In the genomic region with DNA sequence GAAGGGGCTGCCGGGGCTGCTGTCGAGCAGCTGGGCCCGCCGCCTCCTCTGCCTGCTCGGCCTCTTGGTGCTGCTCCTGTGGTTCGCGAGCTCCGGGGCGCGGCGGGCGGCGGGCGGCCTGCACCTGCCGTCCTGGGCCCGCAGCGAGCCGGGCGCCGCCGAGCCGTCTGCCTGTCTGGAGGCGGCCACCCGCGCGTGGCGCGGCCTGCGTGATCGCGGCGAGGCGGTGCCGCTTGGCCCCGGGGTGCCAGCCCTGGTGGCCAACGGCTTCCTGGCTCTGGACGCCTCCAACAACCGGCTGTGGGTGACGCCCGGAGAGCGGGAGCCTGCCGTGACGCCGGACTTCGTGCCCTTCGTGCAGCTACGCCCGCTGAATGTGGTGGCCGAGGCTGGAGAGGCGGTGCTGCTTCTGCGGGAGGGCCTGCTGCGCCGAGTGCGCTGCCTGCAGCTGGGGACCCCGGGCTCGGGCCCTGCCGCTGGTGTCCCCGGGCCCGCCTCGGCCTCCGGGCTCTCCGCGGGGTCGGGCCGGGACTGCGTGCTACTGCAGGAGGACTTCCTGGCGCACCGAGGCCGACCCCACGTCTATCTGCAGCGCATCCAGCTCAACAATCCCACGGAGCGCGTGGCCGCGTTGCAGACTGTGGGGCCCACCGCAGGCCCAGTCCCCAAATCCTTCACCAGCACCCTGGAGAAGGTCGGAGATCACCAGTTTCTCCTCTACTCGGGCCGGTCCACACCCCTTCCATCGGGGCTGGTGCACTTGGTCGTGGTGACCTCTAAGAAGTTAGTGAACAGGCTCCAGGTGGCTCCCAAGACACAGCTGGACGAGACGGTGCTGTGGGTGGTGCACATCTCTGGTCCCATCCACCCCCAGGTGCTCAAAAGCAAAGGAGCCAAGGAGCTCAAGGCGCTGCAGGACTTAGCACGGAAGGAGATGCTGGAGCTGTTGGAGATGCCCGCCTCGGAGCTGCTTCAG, we compare ENCODE assay signal across 8 mouse cellular contexts. TPM values are rescaled to one million over a fixed set of nuclear protein-coding genes. Genes with fewer than 3 reads are reported as not detected.
DNase-seq lines count a peak whose midpoint lies in the region; ATAC-seq and TF ChIP-seq lines count a peak whose summit lies in the region.

No protein-coding gene starts in this region.

- peak; percentile 67 for ATAC-seq in intestine, embryonic 14.5 days (replicated peaks; ENCODE audit: low FRiP score, low TSS enrichment, low read depth)
- peak; percentile 59 for ATAC-seq in lung, postnatal 0 days

- H3K4me1 ChIP-seq in ES-Bruce4 (ENCODE audit: control insufficient read depth, insufficient read depth, low read length), result peaks cover 6% of the 10 kb centered on the region
- H3K4me1 ChIP-seq in embryonic fibroblast, embryonic 13.5 days (ENCODE audit: control insufficient read depth, insufficient read depth, low read length), result peaks cover 11% of the 10 kb centered on the region; the same call in 1 of the 2 replicates
- peaks cover 26% of the 10 kb centered on the region for H3K4me1 ChIP-seq in intestine, embryonic 14.5 days (replicated peaks; ENCODE audit: control insufficient read depth, insufficient read depth, low read length)
- peaks cover 12% of the 10 kb centered on the region; the same call in 1 of the 2 replicates for H3K4me1 ChIP-seq in lung, postnatal 0 days (ENCODE audit: insufficient read depth, low read depth, low read length)
- H3K4me1 ChIP-seq in spleen, adult 2 months (ENCODE audit: control insufficient read depth, insufficient read depth, insufficient read length), result peaks cover 19% of the 10 kb centered on the region

- H3K36me3 ChIP-seq in ES-Bruce4 (ENCODE audit: control insufficient read depth, insufficient read depth, low read length, poor library complexity, severe bottlenecking), result no peaks in the 10 kb centered on the region; the same call in 1 of the 2 replicates
- H3K36me3 ChIP-seq in intestine, embryonic 14.5 days (ENCODE audit: control insufficient read depth, insufficient read depth, low read length), result peaks cover 30% of the 10 kb centered on the region
- peaks cover 26% of the 10 kb centered on the region for H3K36me3 ChIP-seq in lung, postnatal 0 days (ENCODE audit: insufficient read depth, low read length)
- peaks cover 13% of the 10 kb centered on the region for H3K36me3 ChIP-seq in spleen, adult 2 months (ENCODE audit: control insufficient read depth, insufficient read depth, low read length)

- no peaks in the 10 kb centered on the region for H3K9me3 ChIP-seq in ES-Bruce4 (replicated peaks; ENCODE audit: control insufficient read depth, insufficient read depth, low read length, poor library complexity, severe bottlenecking)
- H3K9me3 ChIP-seq in intestine, embryonic 14.5 days (ENCODE audit: control insufficient read depth, low read length), result no peaks in the 10 kb centered on the region
- H3K9me3 ChIP-seq in lung, postnatal 0 days (ENCODE audit: low read length), result no peaks in the 10 kb centered on the region

- intact Hi-C loops in gastrocnemius, adult 2 months (cut with DNase I), result no loop called here

- H3K27me3 ChIP-seq in ES-Bruce4 (ENCODE audit: control insufficient read depth, insufficient read depth, low read length, poor library complexity, severe bottlenecking), result no peaks in the 10 kb centered on the region
- no peaks in the 10 kb centered on the region for H3K27me3 ChIP-seq in intestine, embryonic 14.5 days (replicated peaks; ENCODE audit: control insufficient read depth, insufficient read depth, low read length)
- no peaks in the 10 kb centered on the region for H3K27me3 ChIP-seq in lung, postnatal 0 days (replicated peaks; ENCODE audit: insufficient read depth, low read length)
- H3K27me3 ChIP-seq in spleen, adult 2 months (ENCODE audit: control insufficient read depth, insufficient read depth, low read length), result no peaks in the 10 kb centered on the region

- H3K4me2 ChIP-seq in intestine, embryonic 14.5 days (ENCODE audit: low read length), result peak overlapping the region; percentile 76
- peak overlapping the region; percentile 98 for H3K4me2 ChIP-seq in lung, postnatal 0 days (replicated peaks; ENCODE audit: low read depth, low read length)

- DNase-seq in gastrocnemius, adult 2 months, result no peak
- DNase-seq in gastrocnemius, adult 8-10 months (ENCODE audit: low spot score in 2 of 2), result no peak
- DNase-seq in intestine, embryonic 14.5 days (ENCODE audit: low spot score), result peak; percentile 66
- DNase-seq in lung, postnatal 0 days (ENCODE audit: low spot score), result peak; percentile 23
- peak in 1 of 2 experiments; percentile 43 for DNase-seq in spleen, adult 2 months (ENCODE audit: low read depth in 1 of 2, low spot score in 2 of 2)
- DNase-seq in ovary, adult 18-20 months (ENCODE audit: low spot score), result no peak

- no peak for TF ChIP-seq POLR2A in ES-Bruce4 (IDR thresholded peaks at IDR 0.05; ENCODE audit: insufficient read depth, low read length)
- no peak for TF ChIP-seq POLR2A in embryonic fibroblast, embryonic 13.5 days (IDR thresholded peaks at IDR 0.05; ENCODE audit: low read depth, low read length)
- TF ChIP-seq POLR2A in spleen, adult 2 months (IDR thresholded peaks at IDR 0.05; ENCODE audit: low read depth, low read length), result no peak

- no peak for TF ChIP-seq CTCF in gastrocnemius, adult 2 months (IDR thresholded peaks at IDR 0.05)
- no peak for TF ChIP-seq CTCF in ES-Bruce4 (IDR thresholded peaks at IDR 0.05; ENCODE audit: low read depth, low read length)
- no peak for TF ChIP-seq CTCF in embryonic fibroblast, embryonic 13.5 days (IDR thresholded peaks at IDR 0.05; ENCODE audit: borderline replicate concordance, insufficient read depth, low read length)
- TF ChIP-seq CTCF in lung, postnatal 0 days (IDR thresholded peaks at IDR 0.05), result no peak
- no peak for TF ChIP-seq CTCF in spleen, adult 2 months (IDR thresholded peaks at IDR 0.05; ENCODE audit: extremely low read depth, insufficient read depth, insufficient read length, insufficient replicate concordance)

- H3K27ac ChIP-seq in gastrocnemius, adult 2 months, result peak overlapping the region; percentile 98
- no peak overlapping the region for H3K27ac ChIP-seq in ES-Bruce4 (ENCODE audit: insufficient read depth, low read length)
- H3K27ac ChIP-seq in embryonic fibroblast, embryonic 13.5 days (ENCODE audit: insufficient read depth, low read length), result no peak overlapping the region
- H3K27ac ChIP-seq in intestine, embryonic 14.5 days (ENCODE audit: low read depth), result peak overlapping the region; percentile 77; the same call in 1 of the 2 replicates
- H3K27ac ChIP-seq in lung, postnatal 0 days (ENCODE audit: low read length), result peak overlapping the region; percentile 85
- peak overlapping the region; percentile 70 for H3K27ac ChIP-seq in spleen, adult 2 months (ENCODE audit: insufficient read depth, low read length)

- peak overlapping the region; percentile 92 for H3K4me3 ChIP-seq in gastrocnemius, adult 2 months
- H3K4me3 ChIP-seq in ES-Bruce4 (ENCODE audit: low read depth, low read length), result peak overlapping the region; percentile 84
- peak overlapping the region; percentile 88 for H3K4me3 ChIP-seq in embryonic fibroblast, embryonic 13.5 days (ENCODE audit: insufficient read depth, low read length)
- peak overlapping the region; percentile 90 for H3K4me3 ChIP-seq in intestine, embryonic 14.5 days (ENCODE audit: low read depth, low read length)
- H3K4me3 ChIP-seq in lung, postnatal 0 days (ENCODE audit: low read depth, low read length), result peak overlapping the region; percentile 91
- peak overlapping the region; percentile 86 for H3K4me3 ChIP-seq in spleen, adult 2 months (ENCODE audit: extremely low read depth, insufficient read depth, insufficient read length)

- WGBS in intestine, embryonic 14.5 days, result 5% methylated on average over 79 of the region's 88 CpGs
- WGBS in lung, postnatal 0 days, result 5% methylated on average over 71 of the region's 88 CpGs
- 6% methylated on average over 78 of the region's 88 CpGs for WGBS in spleen, adult 2 months

- TF ChIP-seq EP300 in ES-Bruce4 (IDR thresholded peaks at IDR 0.05; ENCODE audit: insufficient read depth, low read depth, low read length), result no peak
- no peak for TF ChIP-seq EP300 in lung, postnatal 0 days (IDR thresholded peaks at IDR 0.05)

- peak overlapping the region; percentile 60 for H3K9ac ChIP-seq in ES-Bruce4 (ENCODE audit: low read depth, poor library complexity, severe bottlenecking)
- H3K9ac ChIP-seq in intestine, embryonic 14.5 days (ENCODE audit: low read length), result peak overlapping the region; percentile 74
- H3K9ac ChIP-seq in lung, postnatal 0 days (replicated peaks; ENCODE audit: low read depth), result peak overlapping the region; percentile 63

RNA-seq across cellular contexts. Expression of a gene that starts 0.6 kb away (rescaled TPM):
- total RNA-seq in gastrocnemius, adult 2 months (2021), result 10 to 100 TPM; 17.0 to 21.5 TPM
- 10 to 100 TPM; 19.8 to 21.4 (median 20.5) TPM for total RNA-seq in gastrocnemius, adult 8-10 months (2022)
- polyA plus RNA-seq in ES-Bruce4 (2011; ENCODE audit: insufficient read depth, insufficient read length, low read depth, missing spikeins), result 23.1 and 23.3 TPM in 2 replicates
- polyA plus RNA-seq in embryonic fibroblast, embryonic 13.5 days (2011; ENCODE audit: insufficient read length, low read depth, missing spikeins), result 33.0 and 36.8 TPM in 2 replicates
- 19.9 and 21.3 TPM in 2 replicates for polyA plus RNA-seq in intestine, embryonic 14.5 days (2014; fragmentation: Nextera tagmentation; extraction: Ambion mirVana)
- polyA plus RNA-seq in lung, postnatal 0 days (2015; fragmentation: Nextera tagmentation; extraction: Ambion mirVana), result 16.4 and 16.5 TPM in 2 replicates
- 80.5 and 111 TPM in 2 replicates for polyA plus RNA-seq in spleen, adult 2 months (2012; rRNA removed)

RNA-seq across cellular contexts. Expression of a gene that starts 4.8 kb away (rescaled TPM):
- total RNA-seq in gastrocnemius, adult 2 months (2021), result 10 to 100 TPM; 17.1 to 25.9 TPM
- 10 to 100 TPM; 14.7 to 17.0 (median 15.5) TPM for total RNA-seq in gastrocnemius, adult 8-10 months (2022)
- 21.7 and 26.3 TPM in 2 replicates for polyA plus RNA-seq in ES-Bruce4 (2011; ENCODE audit: insufficient read depth, insufficient read length, low read depth, missing spikeins)
- 53.3 and 64.4 TPM in 2 replicates for polyA plus RNA-seq in embryonic fibroblast, embryonic 13.5 days (2011; ENCODE audit: insufficient read length, low read depth, missing spikeins)
- polyA plus RNA-seq in intestine, embryonic 14.5 days (2014; fragmentation: Nextera tagmentation; extraction: Ambion mirVana), result 40.9 and 44.1 TPM in 2 replicates
- 40.8 and 43.2 TPM in 2 replicates for polyA plus RNA-seq in lung, postnatal 0 days (2015; fragmentation: Nextera tagmentation; extraction: Ambion mirVana)
- 16.2 and 16.7 TPM in 2 replicates for polyA plus RNA-seq in spleen, adult 2 months (2012; rRNA removed)

RNA-seq across cellular contexts. Expression of a gene that starts 36.8 kb away (rescaled TPM):
- 100 to 1,000 TPM; 416 to 452 TPM for total RNA-seq in gastrocnemius, adult 2 months (2021)
- 100 to 1,000 TPM; 389 to 516 (median 444) TPM for total RNA-seq in gastrocnemius, adult 8-10 months (2022)
- 14.6 and 16.7 TPM in 2 replicates for polyA plus RNA-seq in ES-Bruce4 (2011; ENCODE audit: insufficient read depth, insufficient read length, low read depth, missing spikeins)
- polyA plus RNA-seq in embryonic fibroblast, embryonic 13.5 days (2011; ENCODE audit: insufficient read length, low read depth, missing spikeins), result 55.3 and 60.2 TPM in 2 replicates
- 31.6 and 33.3 TPM in 2 replicates for polyA plus RNA-seq in intestine, embryonic 14.5 days (2014; fragmentation: Nextera tagmentation; extraction: Ambion mirVana)
- polyA plus RNA-seq in lung, postnatal 0 days (2015; fragmentation: Nextera tagmentation; extraction: Ambion mirVana), result 19.7 and 22.5 TPM in 2 replicates
- 18.4 and 18.8 TPM in 2 replicates for polyA plus RNA-seq in spleen, adult 2 months (2012; rRNA removed)

RNA-seq across cellular contexts. Expression of a gene that starts 44.3 kb away (rescaled TPM):
- not detected for total RNA-seq in gastrocnemius, adult 2 months (2021)
- not detected for total RNA-seq in gastrocnemius, adult 8-10 months (2022)
- polyA plus RNA-seq in ES-Bruce4 (2011; ENCODE audit: insufficient read depth, insufficient read length, low read depth, missing spikeins), result 0.87 and 2.1 TPM in 2 replicates
- 2.5 and 6.2 TPM in 2 replicates for polyA plus RNA-seq in embryonic fibroblast, embryonic 13.5 days (2011; ENCODE audit: insufficient read length, low read depth, missing spikeins)
- 0.40 TPM in 1 of 2 replicates, not detected in the other for polyA plus RNA-seq in intestine, embryonic 14.5 days (2014; fragmentation: Nextera tagmentation; extraction: Ambion mirVana)
- not detected in 2 replicates for polyA plus RNA-seq in lung, postnatal 0 days (2015; fragmentation: Nextera tagmentation; extraction: Ambion mirVana)
- not detected in 2 replicates for polyA plus RNA-seq in spleen, adult 2 months (2012; rRNA removed)

RNA-seq across cellular contexts. Expression of a gene that starts 59.2 kb away (rescaled TPM):
- total RNA-seq in gastrocnemius, adult 2 months (2021), result not detected
- total RNA-seq in gastrocnemius, adult 8-10 months (2022), result under 1 TPM in 3 of 4 experiments, not detected in 1; 0.34 to 0.46 (median 0.39) TPM
- not detected in 2 replicates for polyA plus RNA-seq in ES-Bruce4 (2011; ENCODE audit: insufficient read depth, insufficient read length, low read depth, missing spikeins)
- 1.4 TPM in 1 of 2 replicates, not detected in the other for polyA plus RNA-seq in embryonic fibroblast, embryonic 13.5 days (2011; ENCODE audit: insufficient read length, low read depth, missing spikeins)
- polyA plus RNA-seq in intestine, embryonic 14.5 days (2014; fragmentation: Nextera tagmentation; extraction: Ambion mirVana), result 0.28 and 0.56 TPM in 2 replicates
- 1.6 and 2.8 TPM in 2 replicates for polyA plus RNA-seq in lung, postnatal 0 days (2015; fragmentation: Nextera tagmentation; extraction: Ambion mirVana)
- polyA plus RNA-seq in spleen, adult 2 months (2012; rRNA removed), result 0.32 TPM in 1 of 2 replicates, not detected in the other

Comparison
In these comparisons a context has a peak if more than half of its experiments do, and no peak if none do; other contexts are left out.
1. DNase-seq: peak in intestine, embryonic 14.5 days (single experiment) and lung, postnatal 0 days (single experiment); none in gastrocnemius, adult 2 months (single experiment), gastrocnemius, adult 8-10 months (0 of 2) and ovary, adult 18-20 months (single experiment).
2. H3K27ac ChIP-seq: peak in gastrocnemius, adult 2 months (single experiment), intestine, embryonic 14.5 days (single experiment), lung, postnatal 0 days (single experiment) and spleen, adult 2 months (single experiment); none in ES-Bruce4 (single experiment) and embryonic fibroblast, embryonic 13.5 days (single experiment).
3. Peak in every context shown above with its lines, with median percentiles within 50 percentile points of each other: H3K4me3 ChIP-seq and H3K9ac ChIP-seq.